Mouse (Mus musculus) neural tube, embryonic 12.5 days (tissue): Measurements from ENCODE around the gene Slc25a36. TPM values are rescaled to one million over a fixed set of nuclear protein-coding genes. Genes with fewer than 3 reads are reported as not detected.

Source experiments
- polyA plus RNA-seq: library from polyadenylated mRNA; unstranded; fragments of >200 nt; fragmentation: Nextera tagmentation; extraction: Ambion mirVana; gene quantifications from 2 replicates; pipeline ENCODE4 v1.2.1, GENCODE M21; 2016

The Slc25a36 gene
- polyA plus RNA-seq, 1 experiment from 2014 or later, result 76.2 TPM

Other genes with a start within 250 kb of the Slc25a36 start
- gene Pxylp1, start 218.5 kb downstream of the Slc25a36 start, polyA plus RNA-seq, result 41.2 and 42.6 TPM in 2 replicates
- 126 TPM in 2 replicates for gene Spsb4, start 92.3 kb downstream of the Slc25a36 start, polyA plus RNA-seq